Mouse (Mus musculus) spleen, adult 2 months (tissue): Measurements from ENCODE around the gene Ifna14.

ENCODE experiments used
- CTCF ChIP-seq: fragments of 200-500 bp; IDR thresholded peaks from 2 replicates; pipeline ENCODE4 v1.5.1; 2011; ENCODE audit warnings: mild to moderate bottlenecking, inconsistent platforms; ENCODE audit not compliant: insufficient read depth, insufficient read length, insufficient replicate concordance; ENCODE audit errors: extremely low read depth
- POLR2A ChIP-seq: fragments of 200-500 bp; IDR thresholded peaks from 2 replicates; pipeline ENCODE4 v1.6.1; 2011; ENCODE audit warnings: low read depth, low read length, inconsistent platforms

- TF ChIP-seq CTCF, result no peak
- TF ChIP-seq POLR2A, result no peak
Measured at GRCm38 (mm10) chr4:88522674-88523073, 48.9 kb downstream of the Ifna14 start, which contains the start of gene Ifnb1.
